Mouse (Mus musculus): ENCODE measurements around the gene Urgcp. TPM values are rescaled to one million over a fixed set of nuclear protein-coding genes. Genes with fewer than 3 reads are reported as not detected.

Gene Urgcp
- polyA plus RNA-seq, 1 experiment from 2014 or later, result 28.6 TPM

GRCm38 (mm10) chr11:5734323-5734722, 27.9 kb downstream of the Urgcp start:
- no peak overlapping the region for H3K27ac ChIP-seq
- H3K4me2 ChIP-seq (replicated peaks), result no peak overlapping the region
- 90% methylated on average over 4 of the region's 4 CpGs for WGBS
- no peak for ATAC-seq (ENCODE audit: insufficient number of reproducible peaks, insufficient read depth, low FRiP score, low TSS enrichment)
- H3K36me3 ChIP-seq, result no peaks in the 10 kb centered on the region
- no peaks in the 10 kb centered on the region for H3K27me3 ChIP-seq
- H3K9me3 ChIP-seq, result no peaks in the 10 kb centered on the region
- H3K9ac ChIP-seq, result no peak overlapping the region
- H3K4me3 ChIP-seq, result no peak overlapping the region
- peaks cover 4% of the 10 kb centered on the region; the same call in 1 of the 2 replicates for H3K4me1 ChIP-seq

DNA sequence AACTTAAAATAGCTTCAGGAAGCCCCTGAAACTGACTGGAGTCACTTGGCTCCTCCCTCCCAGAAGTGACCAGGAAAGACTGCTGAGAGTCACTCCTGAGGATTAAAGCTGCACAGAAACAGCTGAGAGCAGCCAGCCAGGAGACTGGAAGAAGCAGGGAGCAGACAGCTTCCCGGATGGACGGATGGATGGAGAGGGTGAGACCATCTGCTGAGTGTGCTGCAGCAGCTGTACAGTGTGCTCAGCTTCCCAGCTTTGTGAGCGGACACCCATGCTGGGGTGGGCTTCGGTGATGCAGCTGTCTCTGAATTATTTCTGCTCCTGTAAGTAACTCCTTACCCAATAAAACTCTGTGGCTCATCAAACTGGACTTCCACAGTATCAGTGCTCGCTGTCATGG, 29.8 kb downstream of the Urgcp start:
- Histone ChIP-seq H3K27ac (peak overlapping the region; percentile 47; the same call in 1 of the 2 replicates), H3K9ac (no peak overlapping the region), H3K4me3 (no peak overlapping the region), H3K4me2 (replicated peaks) (no peak overlapping the region), H3K27me3 (no peaks in the 10 kb centered on the region), H3K9me3 (no peaks in the 10 kb centered on the region), H3K36me3 (no peaks in the 10 kb centered on the region), H3K4me1 (peaks cover 8% of the 10 kb centered on the region; the same call in 1 of the 2 replicates)
- 67% methylated on average over 5 of the region's 5 CpGs for WGBS
- no peak for ATAC-seq (ENCODE audit: insufficient number of reproducible peaks, insufficient read depth, low FRiP score, low TSS enrichment)

DNA sequence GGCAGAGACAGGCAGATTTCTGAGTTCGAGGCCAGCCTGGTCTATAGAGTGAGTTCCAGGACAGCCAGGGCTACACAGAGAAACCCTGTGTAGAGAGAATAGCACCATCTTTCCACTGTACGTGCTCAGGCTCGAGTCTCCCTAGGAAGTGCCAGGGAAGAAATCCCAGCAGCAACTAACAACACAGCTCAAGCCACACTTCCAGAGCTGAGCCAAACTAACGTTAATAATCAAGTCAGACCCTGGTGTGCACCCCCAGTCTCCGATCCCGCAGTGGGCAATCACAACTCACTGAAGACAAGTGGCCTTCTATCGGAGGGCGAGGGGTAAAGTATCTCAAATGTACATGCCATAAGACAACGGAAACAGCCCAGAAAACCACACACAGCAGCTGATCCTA, 32.6 kb downstream of the Urgcp start:
- 88% methylated on average over 9 of the region's 9 CpGs for WGBS
- Histone ChIP-seq H3K4me3 (no peak overlapping the region), H3K4me1 (peaks cover 8% of the 10 kb centered on the region; the same call in 1 of the 2 replicates), H3K27ac (no peak overlapping the region), H3K36me3 (peaks cover under 1% of the 10 kb centered on the region; the same call in 1 of the 2 replicates), H3K27me3 (no peaks in the 10 kb centered on the region), H3K9me3 (no peaks in the 10 kb centered on the region), H3K4me2 (replicated peaks) (no peak overlapping the region), H3K9ac (no peak overlapping the region)
- no peak for ATAC-seq (ENCODE audit: insufficient number of reproducible peaks, insufficient read depth, low FRiP score, low TSS enrichment)

DNA sequence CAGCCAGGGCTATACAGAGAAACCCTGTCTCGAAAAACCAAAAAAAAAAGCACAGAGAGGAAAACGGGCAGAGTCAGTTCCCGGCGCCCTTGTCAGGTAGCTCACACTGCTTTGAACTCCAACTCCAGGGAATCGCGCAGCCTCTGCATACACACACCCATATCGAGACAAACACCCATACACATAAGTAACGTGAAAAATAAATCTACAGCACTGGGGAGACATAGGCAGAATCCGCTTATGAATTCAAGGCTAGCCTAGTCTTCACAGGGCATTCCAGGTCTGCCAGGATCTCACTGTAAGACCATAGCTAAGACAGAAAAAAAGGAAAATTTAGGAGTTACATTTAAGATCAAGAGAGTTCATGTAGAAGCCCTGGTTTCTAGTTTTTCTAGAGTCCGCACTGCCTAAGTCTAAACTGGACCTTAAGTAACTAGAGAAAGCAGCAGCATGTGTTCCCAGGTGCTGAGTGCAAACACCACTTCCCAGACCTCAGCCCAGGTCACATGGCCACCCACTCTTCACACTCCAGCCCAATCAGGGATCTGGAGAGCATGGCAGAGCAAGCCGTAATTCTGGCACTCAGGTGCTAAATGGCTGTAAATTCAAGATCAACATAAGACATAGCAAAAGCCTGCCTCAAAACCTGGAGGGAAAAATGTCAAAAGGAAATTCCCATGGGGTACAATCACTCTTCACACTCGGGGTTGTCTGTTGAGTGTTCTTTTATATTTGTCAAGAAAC, 43.4 kb downstream of the Urgcp start:
- H3K27me3 ChIP-seq, result no peaks in the 10 kb centered on the region
- no peak overlapping the region for H3K4me2 ChIP-seq (replicated peaks)
- no peak for ATAC-seq (ENCODE audit: insufficient number of reproducible peaks, insufficient read depth, low FRiP score, low TSS enrichment)
- no peaks in the 10 kb centered on the region for H3K9me3 ChIP-seq
- no peak overlapping the region for H3K9ac ChIP-seq
- no peak overlapping the region for H3K27ac ChIP-seq
- peaks cover 43% of the 10 kb centered on the region for H3K36me3 ChIP-seq
- no peaks in the 10 kb centered on the region for H3K4me1 ChIP-seq
- WGBS, result 90% methylated on average over 12 of the region's 12 CpGs
- H3K4me3 ChIP-seq, result no peak overlapping the region

DNA sequence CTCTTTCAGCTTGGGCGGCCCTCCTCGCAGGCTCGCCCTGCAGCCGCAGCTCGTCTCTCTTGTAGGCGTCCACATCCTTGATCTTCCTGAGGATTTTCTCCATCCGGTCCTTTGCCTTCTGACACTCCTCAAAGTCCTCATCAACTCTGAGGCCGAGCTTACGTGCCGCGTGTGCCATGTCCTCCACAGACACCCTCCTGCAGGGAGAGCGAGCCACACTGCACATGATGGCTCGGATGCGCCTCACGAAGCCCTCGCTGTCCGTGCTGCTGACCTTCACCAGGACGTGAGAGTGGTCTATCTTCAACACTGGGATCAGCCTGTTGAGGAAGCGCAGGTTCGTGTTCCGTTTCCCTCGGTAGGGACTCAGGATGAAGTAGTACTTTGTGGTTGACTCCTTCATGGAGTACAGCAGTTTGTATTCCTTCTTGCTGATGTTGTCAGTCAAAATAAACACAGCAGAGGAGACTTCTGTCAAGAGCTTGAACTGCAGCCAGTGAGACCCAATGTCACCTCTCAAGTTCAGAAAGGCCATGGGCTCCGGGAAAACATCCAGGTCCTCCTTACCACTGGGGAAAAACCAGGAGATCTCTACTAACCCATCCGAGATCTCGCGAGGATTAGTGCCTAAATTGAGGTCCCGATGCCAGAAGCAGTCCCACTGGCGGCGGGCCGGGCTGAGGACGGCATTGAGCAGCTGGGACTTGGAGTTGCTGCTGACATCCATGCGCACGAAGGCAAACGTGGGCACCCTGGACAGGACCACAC, 45.1 kb downstream of the Urgcp start:
- no peaks in the 10 kb centered on the region for H3K27me3 ChIP-seq
- H3K4me1 ChIP-seq, result no peaks in the 10 kb centered on the region
- 90% methylated on average over 34 of the region's 34 CpGs for WGBS
- no peak overlapping the region for H3K9ac ChIP-seq
- no peak overlapping the region for H3K27ac ChIP-seq
- H3K9me3 ChIP-seq, result no peaks in the 10 kb centered on the region
- H3K4me3 ChIP-seq, result no peak overlapping the region
- no peak for ATAC-seq (ENCODE audit: insufficient number of reproducible peaks, insufficient read depth, low FRiP score, low TSS enrichment)
- no peak overlapping the region for H3K4me2 ChIP-seq (replicated peaks)
- H3K36me3 ChIP-seq, result peaks cover 43% of the 10 kb centered on the region

DNA sequence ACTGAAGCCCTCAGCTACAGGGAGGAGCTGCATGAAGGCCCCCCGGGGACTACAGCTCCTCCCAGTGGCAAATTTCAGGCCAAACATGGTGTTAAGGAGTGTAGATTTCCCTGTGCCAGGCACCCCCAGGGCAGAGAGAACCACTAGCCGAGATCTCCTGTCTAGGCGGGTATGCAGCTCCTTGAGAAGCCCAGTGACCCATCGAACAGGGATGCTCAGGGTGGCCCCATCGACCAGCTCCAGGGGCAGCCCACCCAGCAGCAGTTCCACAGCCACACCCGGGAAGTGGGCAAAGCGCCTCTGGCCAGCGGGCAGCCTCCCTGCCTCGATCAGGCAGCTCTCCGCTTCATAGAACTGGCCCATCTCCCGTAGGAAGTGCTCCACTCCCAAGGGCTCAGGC, 45.9 kb downstream of the Urgcp start:
- no peak overlapping the region for H3K4me2 ChIP-seq (replicated peaks)
- H3K9me3 ChIP-seq, result no peaks in the 10 kb centered on the region
- no peaks in the 10 kb centered on the region for H3K4me1 ChIP-seq
- peaks cover 40% of the 10 kb centered on the region for H3K36me3 ChIP-seq
- H3K4me3 ChIP-seq, result no peak overlapping the region
- H3K27ac ChIP-seq, result no peak overlapping the region
- H3K27me3 ChIP-seq, result no peaks in the 10 kb centered on the region
- H3K9ac ChIP-seq, result no peak overlapping the region
- no peak for ATAC-seq (ENCODE audit: insufficient number of reproducible peaks, insufficient read depth, low FRiP score, low TSS enrichment)
- 89% methylated on average over 11 of the region's 11 CpGs for WGBS

DNA sequence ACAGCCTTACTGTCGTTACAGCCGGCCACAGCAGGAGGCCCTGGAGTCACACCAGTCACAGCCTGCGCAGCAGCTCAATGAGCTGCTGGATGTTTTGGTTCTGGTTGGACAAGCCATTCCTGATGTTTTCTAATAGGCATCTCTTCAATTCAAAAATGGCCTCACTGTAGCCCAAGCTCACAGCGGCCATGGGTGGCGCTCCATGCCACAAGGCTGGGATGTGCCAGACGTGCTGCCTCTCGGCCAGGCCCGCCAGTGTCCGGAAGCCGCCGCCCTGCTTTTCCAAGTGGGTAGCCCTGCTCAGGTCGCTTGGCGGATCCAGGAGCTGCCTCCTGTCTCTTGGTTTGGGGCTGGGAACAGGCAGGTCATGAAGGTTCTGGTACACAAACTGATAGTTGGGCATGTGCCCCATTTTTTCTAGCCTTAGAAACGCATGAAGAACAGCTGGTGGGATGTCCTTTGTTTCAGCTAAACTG, 46.5 kb downstream of the Urgcp start, which contains the start of gene Mrps24:
Gene Mrps24 (minus strand): TSS at position 51 of the 476 bp plus-strand sequence.
- 0 out of 2 replicates have a peak, but pooled peaks have one; percentile 36 for ATAC-seq (ENCODE audit: insufficient number of reproducible peaks, insufficient read depth, low FRiP score, low TSS enrichment)
- Histone ChIP-seq H3K9ac (no peak within 1 kb of the TSS), H3K9me3 (no peaks in the 10 kb centered on the region), H3K36me3 (peaks cover 40% of the 10 kb centered on the region), H3K4me2 (replicated peaks) (no peak within 1 kb of the TSS), H3K4me1 (no peaks in the 10 kb centered on the region), H3K27me3 (no peaks in the 10 kb centered on the region), H3K4me3 (no peak within 1 kb of the TSS), H3K27ac (no peak within 1 kb of the TSS)
- WGBS, result 84% methylated on average over 14 of the region's 14 CpGs

DNA sequence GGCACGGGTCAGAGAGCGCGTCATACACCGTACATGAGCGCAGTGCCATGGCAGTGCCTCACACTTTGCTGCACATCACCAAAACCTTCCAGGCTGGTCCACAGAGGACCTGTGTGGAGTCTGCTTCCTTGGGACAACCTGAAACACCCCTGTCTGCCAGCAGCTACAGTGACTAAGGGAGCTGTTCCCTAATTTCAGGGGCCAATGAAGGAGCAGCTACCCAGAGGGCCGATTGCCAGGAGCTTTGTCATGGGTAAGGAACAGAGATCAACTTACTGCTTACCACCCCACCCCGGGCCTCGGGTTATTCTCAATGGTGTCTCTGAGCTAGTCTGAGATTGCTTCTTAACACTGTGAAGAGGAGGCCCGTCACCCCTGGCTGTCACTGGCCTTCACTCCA, 47.0 kb downstream of the Urgcp start:
- H3K4me1 ChIP-seq, result no peaks in the 10 kb centered on the region
- no peak for ATAC-seq (ENCODE audit: insufficient number of reproducible peaks, insufficient read depth, low FRiP score, low TSS enrichment)
- peaks cover 40% of the 10 kb centered on the region for H3K36me3 ChIP-seq
- no peak overlapping the region for H3K4me2 ChIP-seq (replicated peaks)
- no peaks in the 10 kb centered on the region for H3K9me3 ChIP-seq
- H3K27ac ChIP-seq, result no peak overlapping the region
- H3K27me3 ChIP-seq, result no peaks in the 10 kb centered on the region
- H3K4me3 ChIP-seq, result no peak overlapping the region
- no peak overlapping the region for H3K9ac ChIP-seq
- 84% methylated on average over 9 of the region's 9 CpGs for WGBS

DNA sequence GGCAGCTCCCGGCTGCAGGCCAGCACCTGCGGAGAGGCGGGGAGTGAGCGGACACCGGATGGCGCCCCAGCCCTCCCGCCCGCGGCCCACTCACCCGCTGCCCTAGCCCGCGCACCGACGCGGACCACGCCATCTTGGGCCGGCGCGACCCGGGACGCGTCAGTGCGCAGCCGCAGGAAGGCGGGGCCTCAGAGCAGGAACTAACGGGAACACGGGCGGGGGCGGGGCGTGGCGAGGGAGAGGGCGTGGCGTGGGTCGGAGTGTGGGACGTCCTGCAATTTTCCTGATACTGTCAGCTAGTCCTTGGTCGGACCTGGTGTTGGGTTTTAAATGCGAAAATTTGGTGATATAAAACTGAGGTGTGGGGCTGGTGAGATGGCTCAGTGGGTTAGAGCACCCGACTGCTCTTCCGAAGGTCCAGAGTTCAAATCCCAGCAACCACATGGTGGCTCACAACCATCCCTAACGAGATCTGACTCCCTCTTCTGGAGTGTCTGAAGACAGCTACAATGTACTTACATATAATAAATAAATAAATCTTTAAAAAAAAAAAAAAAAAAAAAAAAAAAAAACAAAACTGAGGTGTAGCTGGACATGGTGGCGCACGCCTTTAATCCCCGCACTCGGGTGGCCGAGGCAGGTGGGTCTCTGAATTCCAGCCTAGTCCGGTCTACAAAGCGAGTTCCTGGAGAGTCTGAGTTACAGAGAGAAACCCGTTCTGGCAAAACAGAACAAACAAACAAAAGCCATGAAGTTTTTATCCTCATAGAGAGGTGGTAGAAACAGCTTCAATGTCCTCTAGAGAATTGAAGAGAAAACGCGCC, 54.4 kb downstream of the Urgcp start:
- peak; percentile 90 for ATAC-seq (ENCODE audit: insufficient number of reproducible peaks, insufficient read depth, low FRiP score, low TSS enrichment)
- Histone ChIP-seq H3K4me3 (peak overlapping the region; percentile 95), H3K9me3 (no peaks in the 10 kb centered on the region), H3K9ac (peak overlapping the region; percentile 91), H3K27me3 (no peaks in the 10 kb centered on the region), H3K36me3 (peaks cover 24% of the 10 kb centered on the region), H3K4me2 (replicated peaks) (peak overlapping the region; percentile 85), H3K4me1 (peaks cover 12% of the 10 kb centered on the region), H3K27ac (peak overlapping the region; percentile 80)
- WGBS, result 18% methylated on average over 50 of the region's 50 CpGs

DNA sequence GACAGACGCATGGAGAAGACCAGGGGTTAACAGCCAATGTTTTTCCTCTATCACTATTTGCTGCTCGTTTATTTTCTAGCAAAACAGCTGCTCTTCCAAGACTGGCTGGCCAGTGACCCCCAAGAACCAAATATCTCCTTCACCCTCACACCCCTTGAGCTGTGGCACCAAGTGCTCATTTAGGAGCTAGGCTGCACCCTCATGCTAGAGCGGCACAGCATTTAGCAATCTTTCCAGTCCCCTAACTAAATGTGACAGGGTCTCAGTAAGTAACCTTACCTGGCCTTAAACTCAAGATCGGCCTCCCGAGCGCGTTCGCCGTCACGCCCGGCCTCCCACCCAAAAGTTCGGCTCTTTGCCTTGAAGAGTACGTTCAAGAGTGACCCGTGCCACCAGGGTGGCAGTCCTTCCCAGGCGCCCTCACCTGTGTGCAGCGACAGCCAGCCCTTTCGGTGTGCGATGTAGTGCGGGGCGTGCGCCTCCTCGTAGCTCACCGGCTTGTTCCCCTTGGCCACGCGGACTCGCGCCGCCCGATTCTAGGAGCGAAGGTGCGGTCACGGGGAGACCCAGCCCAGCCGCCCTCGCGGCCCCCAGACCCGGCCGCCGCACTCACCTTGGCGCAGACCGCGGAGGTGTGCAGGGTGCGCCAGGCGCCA, 55.2 kb downstream of the Urgcp start:
- no peaks in the 10 kb centered on the region for H3K27me3 ChIP-seq
- H3K9me3 ChIP-seq, result no peaks in the 10 kb centered on the region
- peak overlapping the region; percentile 95 for H3K4me3 ChIP-seq
- peak; percentile 57 for ATAC-seq (ENCODE audit: insufficient number of reproducible peaks, insufficient read depth, low FRiP score, low TSS enrichment)
- H3K9ac ChIP-seq, result peak overlapping the region; percentile 91
- peaks cover 20% of the 10 kb centered on the region for H3K36me3 ChIP-seq
- peak overlapping the region; percentile 80 for H3K27ac ChIP-seq
- peaks cover 12% of the 10 kb centered on the region for H3K4me1 ChIP-seq
- peak overlapping the region; percentile 85 for H3K4me2 ChIP-seq (replicated peaks)
- WGBS, result under 1% methylated on average over 43 of the region's 43 CpGs

DNA sequence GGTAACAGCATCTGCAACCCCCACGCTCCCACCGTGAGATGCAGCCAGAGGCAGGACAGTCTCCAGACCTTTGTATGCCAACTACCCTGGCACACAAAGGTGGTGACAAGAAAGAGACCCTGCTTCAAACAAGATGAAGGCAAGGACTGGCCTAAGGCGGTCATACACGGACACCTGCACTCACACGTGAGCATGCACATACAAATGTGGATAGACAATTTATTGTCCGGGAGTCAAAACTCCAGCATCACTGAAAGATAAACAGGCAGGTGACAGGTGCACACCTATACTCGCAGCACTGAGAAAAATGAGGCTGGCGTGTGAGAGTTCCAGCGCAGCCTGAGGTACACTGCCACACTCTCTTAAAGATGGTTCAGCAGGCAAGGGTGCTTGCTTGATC, 56.2 kb downstream of the Urgcp start:
- peaks cover 12% of the 10 kb centered on the region for H3K4me1 ChIP-seq
- peak overlapping the region; percentile 85 for H3K4me2 ChIP-seq (replicated peaks)
- no peaks in the 10 kb centered on the region for H3K9me3 ChIP-seq
- peak overlapping the region; percentile 95 for H3K4me3 ChIP-seq
- H3K36me3 ChIP-seq, result peaks cover 20% of the 10 kb centered on the region
- 92% methylated on average over 9 of the region's 9 CpGs for WGBS
- H3K9ac ChIP-seq, result no peak overlapping the region
- H3K27me3 ChIP-seq, result no peaks in the 10 kb centered on the region
- H3K27ac ChIP-seq, result no peak overlapping the region
- ATAC-seq (ENCODE audit: insufficient number of reproducible peaks, insufficient read depth, low FRiP score, low TSS enrichment), result no peak

All from embryonic facial prominence, embryonic 12.5 days (tissue).